Mouse (Mus musculus) liver, embryonic 14.5 days (tissue): ENCODE results near the gene Ppat.

Experiments
- CTCF ChIP-seq: IDR thresholded peaks from 2 replicates; pipeline ENCODE4 v1.5.1; 2016; ENCODE audit warnings: antibody characterized with exemption, low read depth, control low read depth
- EP300 ChIP-seq: IDR thresholded peaks from 2 replicates; pipeline ENCODE4 v1.6.1; 2016; ENCODE audit warnings: antibody characterized with exemption, low read depth

GRCm38 (mm10) chr5:76884107-76884506 lies 67.3 kb downstream of the Ppat start:
- no peak for TF ChIP-seq CTCF
- TF ChIP-seq EP300 = no peak
